Mouse (Mus musculus) kidney, postnatal 10 days (tissue): Measurements from ENCODE around the gene Arsg.
"Not testable (repeated sequence)": the region's sequence is repeated elsewhere in the genome, so short reads cannot be mapped to it uniquely, and the experiment has no call there.

Source experiments
- DNase-seq: peaks from one replicate; pipeline ENCODE4 v3.0.0; 2021; ENCODE audit warnings: mixed read lengths

Gene Arsg

GRCm38 (mm10) chr11:109470170-109470569, 3.0 kb upstream of the Arsg start:
- DNase-seq: no peak

- peak; percentile 29 for DNase-seq
These were observed 2.0 kb upstream of the Arsg start for GRCm38 (mm10) chr11:109470921-109471861.

- DNase-seq: peak; percentile 49
These were observed 943 bp upstream of the Arsg start for GRCm38 (mm10) chr11:109472171-109472691.

GRCm38 (mm10) chr11:109472821-109473170, 378 bp upstream of the Arsg start:
- no peak for DNase-seq

- no peak for DNase-seq
These were observed 1.0 kb downstream of the Arsg start for GRCm38 (mm10) chr11:109474086-109474742.

- no peak for DNase-seq
These were observed 1.7 kb downstream of the Arsg start for GRCm38 (mm10) chr11:109474836-109475235.

- DNase-seq: no peak
These were observed 2.5 kb downstream of the Arsg start for GRCm38 (mm10) chr11:109475717-109476116.

- DNase-seq: no peak
These were observed 3.1 kb downstream of the Arsg start for GRCm38 (mm10) chr11:109476241-109476640.

GRCm38 (mm10) chr11:109476653-109477052, 3.5 kb downstream of the Arsg start:
- no peak for DNase-seq

GRCm38 (mm10) chr11:109477606-109478380, 4.6 kb downstream of the Arsg start:
- DNase-seq: no peak

- DNase-seq: no peak
These were observed 6.6 kb downstream of the Arsg start for GRCm38 (mm10) chr11:109479575-109480285.

- no peak for DNase-seq
These were observed 7.3 kb downstream of the Arsg start for GRCm38 (mm10) chr11:109480440-109480839.

GRCm38 (mm10) chr11:109485398-109486045, 12.3 kb downstream of the Arsg start:
- DNase-seq: peak; percentile 83

GRCm38 (mm10) chr11:109487111-109487510, 13.9 kb downstream of the Arsg start:
- DNase-seq: no peak

GRCm38 (mm10) chr11:109487991-109488684, 15.0 kb downstream of the Arsg start:
- DNase-seq: no peak

GRCm38 (mm10) chr11:109489763-109490162, 16.6 kb downstream of the Arsg start:
- no peak for DNase-seq

GRCm38 (mm10) chr11:109491844-109492243, 18.7 kb downstream of the Arsg start:
- no peak for DNase-seq

GRCm38 (mm10) chr11:109492847-109493464, 19.8 kb downstream of the Arsg start:
- DNase-seq: not testable (repeated sequence)

- DNase-seq: peak; percentile 52
These were observed 22.0 kb downstream of the Arsg start for GRCm38 (mm10) chr11:109494890-109495770.
